Mouse (Mus musculus) spleen, postnatal 10 days (tissue): ENCODE measurements around the gene Mgat5.

Experiments
- DNase-seq, 2 experiments: peaks; one replicate each; pipeline ENCODE4 v3.0.0; 2021 to 2022; ENCODE audit warnings: low spot score in 2 of 2

The Mgat5 gene

GRCm38 (mm10) chr1:127204817-127205485, at the start of gene Mgat5:
Mgat5 (plus strand) TSS chr1:127205015.
- peak; percentile 65 to 87 for DNase-seq

GRCm38 (mm10) chr1:127160118-127160760, 44.6 kb upstream of the Mgat5 start:
- DNase-seq, result no peak

- DNase-seq, result no peak
Observed at GRCm38 (mm10) chr1:127164589-127165160, 40.1 kb upstream of the Mgat5 start.

GRCm38 (mm10) chr1:127166521-127166920, 38.3 kb upstream of the Mgat5 start:
- DNase-seq, result no peak

GRCm38 (mm10) chr1:127167586-127167985, 37.2 kb upstream of the Mgat5 start:
- no peak for DNase-seq

GRCm38 (mm10) chr1:127168205-127168604, 36.6 kb upstream of the Mgat5 start:
- no peak for DNase-seq

GRCm38 (mm10) chr1:127169516-127169915, 35.3 kb upstream of the Mgat5 start:
- no peak for DNase-seq

- no peak for DNase-seq
Observed at GRCm38 (mm10) chr1:127171361-127171760, 33.5 kb upstream of the Mgat5 start.

GRCm38 (mm10) chr1:127173448-127173847, 31.4 kb upstream of the Mgat5 start:
- no peak for DNase-seq

- DNase-seq, result no peak
Observed at GRCm38 (mm10) chr1:127192396-127192795, 12.4 kb upstream of the Mgat5 start.

- no peak for DNase-seq
Observed at GRCm38 (mm10) chr1:127199186-127199585, 5.6 kb upstream of the Mgat5 start.

- no peak for DNase-seq
Observed at GRCm38 (mm10) chr1:127202360-127202759, 2.5 kb upstream of the Mgat5 start.

- DNase-seq, result peak in 1 of 2 experiments; percentile 24
Observed at GRCm38 (mm10) chr1:127203231-127203764, 1.5 kb upstream of the Mgat5 start.

GRCm38 (mm10) chr1:127205501-127206019, 745 bp downstream of the Mgat5 start:
- DNase-seq, result peak; percentile 14 to 26

GRCm38 (mm10) chr1:127206020-127206641, 1.3 kb downstream of the Mgat5 start:
- DNase-seq, result peak; percentile 32 to 39

- DNase-seq, result no peak
Observed at GRCm38 (mm10) chr1:127206881-127207555, 2.2 kb downstream of the Mgat5 start.

- DNase-seq, result no peak
Observed at GRCm38 (mm10) chr1:127208167-127208566, 3.4 kb downstream of the Mgat5 start.

- no peak for DNase-seq
Observed at GRCm38 (mm10) chr1:127212812-127213211, 8.0 kb downstream of the Mgat5 start.

- DNase-seq, result no peak
Observed at GRCm38 (mm10) chr1:127213434-127213833, 8.6 kb downstream of the Mgat5 start.

GRCm38 (mm10) chr1:127214585-127215232, 9.9 kb downstream of the Mgat5 start:
- DNase-seq, result no peak

GRCm38 (mm10) chr1:127216979-127217378, 12.2 kb downstream of the Mgat5 start:
- no peak for DNase-seq
